Mouse (Mus musculus): ENCODE measurements at regions not wholly inside any gene's neighbourhood (a gene's known extent, or its start where the extent isn't known, plus 50 kb on each side); places are given as distances from the start of the nearest gene placed in this dataset.

DNA sequence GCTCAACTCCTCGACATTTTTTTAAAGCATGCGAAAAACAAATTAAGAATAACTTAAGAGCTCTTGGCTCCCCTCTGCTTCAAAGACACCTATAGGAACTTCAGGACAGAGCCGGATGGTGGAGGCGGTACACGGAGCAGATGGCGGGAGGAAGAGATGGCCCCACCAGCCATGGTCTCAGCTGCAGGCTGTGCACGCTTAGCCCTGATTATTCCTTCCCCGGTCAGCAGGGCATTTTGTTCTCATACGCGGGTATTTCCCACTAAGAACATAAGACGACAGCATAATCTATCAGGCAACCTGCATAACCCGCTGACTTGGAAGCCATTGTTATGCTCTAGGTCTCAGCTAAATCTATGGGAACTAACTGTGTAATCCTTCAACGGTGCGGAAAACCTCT is 544.8 kb upstream of the Mgmt start:
- no peak for DNase-seq (ENCODE audit: low read depth, low spot score)

DNA sequence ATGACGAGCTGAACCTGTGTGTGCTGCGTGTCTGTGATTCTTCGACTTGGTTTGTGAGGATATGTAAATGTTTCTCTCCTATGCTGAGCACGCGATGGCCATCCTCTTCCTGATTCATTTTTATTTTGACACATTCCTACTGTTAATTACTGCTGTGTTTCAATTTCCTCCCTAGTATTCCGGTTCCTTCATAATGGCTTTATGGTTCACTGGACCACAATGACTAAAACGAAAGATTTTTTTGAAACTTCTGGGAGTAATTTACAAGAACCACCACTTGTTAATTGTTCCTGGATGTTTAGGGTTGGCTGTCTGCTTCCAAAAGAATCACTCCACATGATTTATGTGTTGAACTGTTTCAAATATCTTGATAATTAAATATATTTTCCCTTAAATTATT is 537.4 kb upstream of the Mgmt start:
- DNase-seq (ENCODE audit: low read depth, low spot score), result no peak

DNA sequence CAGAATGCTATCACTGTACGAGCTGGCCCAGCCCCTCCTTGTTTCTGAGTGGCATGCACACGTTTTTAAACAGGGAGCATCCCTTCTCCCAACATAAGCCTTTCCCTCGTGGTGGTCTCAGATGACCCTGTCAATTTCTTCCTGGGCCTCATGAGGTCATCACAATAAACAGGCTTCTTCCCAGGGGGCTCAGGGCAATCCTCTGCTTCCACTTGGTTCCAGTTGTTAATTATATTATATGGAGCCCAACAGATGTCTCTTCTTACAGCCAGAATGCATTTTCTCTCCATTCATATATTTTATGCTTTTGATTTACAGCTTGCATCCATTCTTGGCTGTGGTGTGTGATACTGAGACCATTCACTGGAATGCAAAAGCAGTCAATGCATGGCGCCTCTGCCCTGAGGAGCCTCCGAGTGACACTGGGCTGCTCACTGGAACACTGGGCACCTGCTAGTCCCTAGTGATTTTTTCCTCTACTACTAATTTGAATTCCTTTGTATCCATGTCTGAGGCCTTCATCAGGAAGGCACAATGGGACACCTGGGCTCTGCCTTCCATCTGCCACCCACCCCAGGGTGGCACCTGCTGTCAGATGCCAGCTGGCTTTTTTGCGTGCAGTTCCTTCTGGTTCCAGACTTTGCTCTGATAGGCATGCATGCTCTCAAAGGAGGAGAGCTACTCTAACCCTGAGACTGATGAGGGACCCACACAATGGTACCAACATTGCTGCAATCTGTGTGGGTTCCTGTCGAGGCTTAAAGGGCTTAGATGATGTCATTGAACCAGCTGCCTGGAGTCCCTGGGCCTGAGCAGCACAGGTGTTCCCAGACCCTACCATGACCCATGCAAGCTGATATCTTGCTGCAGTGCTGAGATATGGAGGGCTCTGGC is 528.8 kb upstream of the Mgmt start:
- no peak for DNase-seq (ENCODE audit: low read depth, low spot score)

DNA sequence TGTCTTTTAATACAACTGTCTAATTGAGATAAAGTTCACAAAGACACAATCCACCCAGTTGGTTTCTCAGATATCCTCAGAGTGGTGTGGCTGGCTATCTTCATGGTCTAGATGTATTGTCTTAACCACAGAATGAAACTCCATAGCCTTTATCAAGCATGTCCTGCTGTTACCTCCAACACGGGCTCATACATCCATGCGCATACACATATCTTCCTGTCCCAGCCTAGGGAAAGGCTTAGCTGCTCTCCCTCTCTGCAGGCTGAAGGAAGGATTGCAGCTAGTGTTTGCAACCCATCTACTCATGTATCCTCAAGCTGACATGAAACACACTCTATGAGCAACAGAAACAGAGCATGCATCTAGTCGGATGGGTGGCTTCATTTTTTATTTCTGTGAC is 517.2 kb upstream of the Mgmt start:
- no peak for DNase-seq (ENCODE audit: low read depth, low spot score)

DNA sequence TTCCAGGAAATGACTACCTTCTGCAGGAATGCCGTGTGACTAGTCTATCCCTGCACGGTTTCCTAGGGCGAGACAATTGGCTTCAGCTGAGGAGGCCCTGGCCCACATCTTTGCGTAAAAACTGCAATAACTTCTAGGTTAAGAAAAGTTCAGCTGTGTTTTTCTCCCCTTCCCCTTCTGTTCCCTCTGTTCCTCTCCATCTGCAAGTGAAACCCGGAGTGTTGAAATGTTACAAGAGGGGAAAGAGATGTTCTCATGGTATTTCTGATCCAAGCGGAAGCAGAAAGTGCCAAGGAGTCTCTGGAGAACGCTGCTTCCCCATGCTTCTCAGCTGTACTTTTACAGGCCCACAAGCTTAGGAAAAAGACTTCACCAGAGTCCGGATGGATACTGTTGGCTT is 516.7 kb upstream of the Mgmt start:
- no peak for DNase-seq (ENCODE audit: low read depth, low spot score)

DNA sequence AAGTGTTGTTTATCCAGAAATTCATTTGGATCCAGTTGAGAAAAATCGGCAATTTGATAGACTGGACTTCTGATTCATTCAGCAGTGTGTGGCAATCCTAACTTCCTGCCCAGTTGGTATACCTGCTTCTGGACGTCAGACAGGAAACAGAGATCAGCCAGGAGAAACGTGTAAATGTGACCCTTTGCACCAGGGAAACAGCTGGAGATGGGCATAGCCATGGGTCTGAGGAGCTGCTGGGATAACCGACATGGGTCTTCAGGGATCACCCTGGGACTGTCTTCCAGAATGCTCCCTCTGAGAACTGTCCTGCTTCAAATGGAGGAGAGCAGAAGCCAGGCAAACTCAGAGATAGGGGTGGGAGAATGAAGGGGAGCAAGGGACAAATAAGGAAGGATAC is 516.1 kb upstream of the Mgmt start:
- DNase-seq (ENCODE audit: low read depth, low spot score), result no peak

DNA sequence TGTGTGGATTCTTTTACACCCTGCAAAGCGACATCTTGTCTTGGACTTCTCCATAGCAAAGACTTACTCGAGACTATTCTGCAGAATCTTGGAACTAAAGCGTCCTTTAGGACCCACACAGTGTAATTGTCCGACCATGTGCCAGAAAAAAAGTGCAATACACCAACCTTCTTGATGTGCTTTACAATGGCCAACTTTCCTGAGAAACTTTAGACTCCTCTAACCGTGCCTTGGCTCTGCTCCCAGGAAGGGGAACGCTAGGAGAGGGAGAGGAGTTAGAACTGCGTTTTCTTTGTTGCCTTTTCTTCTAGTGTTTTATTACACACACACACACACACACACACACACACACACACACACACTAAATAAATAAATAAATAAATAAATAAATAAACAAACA is 515.1 kb upstream of the Mgmt start:
- no peak for DNase-seq (ENCODE audit: low read depth, low spot score)

DNA sequence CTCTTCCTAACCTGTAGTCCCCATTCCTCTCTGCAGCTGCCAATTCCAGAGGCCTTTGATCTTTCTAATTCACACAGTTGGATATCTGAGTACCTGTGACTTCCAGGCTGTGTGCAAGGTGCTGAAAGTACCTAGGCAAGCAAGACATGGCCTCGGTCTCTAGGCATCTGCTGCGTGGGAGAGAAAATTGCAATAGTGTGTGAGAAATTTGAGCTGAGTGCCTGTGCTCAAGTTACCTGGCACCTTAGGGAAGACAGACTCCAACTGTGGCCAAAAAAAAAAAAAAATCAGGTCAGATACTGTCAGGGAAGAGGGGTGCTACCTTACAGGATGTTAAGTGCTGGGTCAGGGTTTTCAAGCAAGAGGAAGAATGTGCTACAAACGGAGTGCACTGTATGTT is 514.7 kb upstream of the Mgmt start:
- DNase-seq (ENCODE audit: low read depth, low spot score), result peak; percentile 16

DNA sequence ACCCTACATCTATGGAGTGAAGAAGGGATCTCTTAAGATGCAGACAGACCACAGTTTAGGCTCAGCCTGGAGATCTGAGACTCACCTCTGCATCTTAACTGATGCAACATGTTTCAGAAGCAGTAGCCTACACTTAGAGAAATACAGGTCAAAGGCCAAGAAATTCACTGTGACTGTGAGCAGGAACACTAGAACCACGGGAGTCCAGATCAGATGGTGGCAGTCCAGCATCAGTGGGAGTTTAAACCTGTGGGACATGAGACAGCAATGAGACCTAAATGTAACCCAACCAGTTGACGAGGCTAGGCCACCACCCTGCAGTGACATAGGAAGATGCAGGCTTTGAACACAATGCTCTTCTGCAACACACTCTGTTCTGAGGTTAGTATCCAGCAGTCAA is 511.1 kb upstream of the Mgmt start:
- DNase-seq (ENCODE audit: low read depth, low spot score), result no peak

DNA sequence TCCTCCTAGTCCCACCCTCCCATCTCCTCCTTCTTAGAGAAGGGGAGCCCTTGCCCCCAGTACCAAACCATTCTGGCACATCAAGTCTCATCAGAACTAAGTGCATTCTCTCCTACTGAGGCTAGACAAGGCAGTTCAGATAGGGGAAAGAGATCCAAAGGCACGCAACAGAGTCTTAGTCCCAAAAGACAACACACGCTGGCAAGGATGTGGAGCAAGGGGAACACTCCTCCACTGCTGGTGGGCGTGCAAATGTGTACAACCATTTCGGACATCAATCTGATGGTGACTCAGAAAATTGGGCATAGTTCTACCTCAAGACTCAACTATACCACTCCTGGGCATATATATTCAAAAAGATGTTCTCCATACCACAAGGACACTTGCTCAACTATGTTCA is 506.7 kb upstream of the Mgmt start:
- no peak for DNase-seq (ENCODE audit: low read depth, low spot score)

DNA sequence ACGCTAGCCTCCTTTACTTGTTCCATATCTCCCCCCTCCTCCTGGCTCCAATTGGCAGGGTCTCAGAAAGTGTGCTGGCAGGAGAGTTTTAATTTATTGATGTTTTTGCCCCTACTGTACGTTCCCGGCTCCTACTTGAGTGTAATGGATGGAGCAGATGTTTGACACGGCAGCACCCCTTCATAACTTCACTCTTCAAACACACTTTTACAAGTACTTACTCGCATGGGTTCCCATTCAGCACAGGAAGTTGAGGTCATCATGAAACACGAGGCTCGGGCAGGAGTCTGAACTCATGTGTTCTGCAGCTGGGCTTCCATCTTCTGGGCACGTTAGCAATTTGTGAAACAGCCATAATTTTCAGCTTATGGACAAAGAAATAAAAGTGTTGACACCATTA is 504.3 kb upstream of the Mgmt start:
- DNase-seq (ENCODE audit: low read depth, low spot score), result no peak

DNA sequence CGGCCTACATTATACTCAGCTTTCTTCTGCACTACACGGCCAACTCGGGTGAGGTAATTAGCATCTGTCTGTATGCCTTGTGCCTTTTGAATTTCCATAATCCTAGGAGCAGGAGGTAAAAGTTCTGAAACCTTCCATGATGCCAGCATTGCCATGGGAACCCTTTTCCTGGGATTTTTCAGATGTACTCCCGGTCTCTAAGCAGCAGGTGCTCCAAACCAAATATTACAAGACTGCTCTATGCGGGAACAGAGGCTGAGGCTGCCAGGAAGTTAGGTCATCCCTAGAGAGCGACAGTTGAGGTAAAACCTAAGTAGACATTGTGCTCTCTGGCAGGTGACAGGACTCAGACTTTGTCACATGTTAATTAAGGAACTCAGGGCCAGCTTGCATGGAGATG is 501.0 kb upstream of the Mgmt start:
- no peak for DNase-seq (ENCODE audit: low read depth, low spot score)

DNA sequence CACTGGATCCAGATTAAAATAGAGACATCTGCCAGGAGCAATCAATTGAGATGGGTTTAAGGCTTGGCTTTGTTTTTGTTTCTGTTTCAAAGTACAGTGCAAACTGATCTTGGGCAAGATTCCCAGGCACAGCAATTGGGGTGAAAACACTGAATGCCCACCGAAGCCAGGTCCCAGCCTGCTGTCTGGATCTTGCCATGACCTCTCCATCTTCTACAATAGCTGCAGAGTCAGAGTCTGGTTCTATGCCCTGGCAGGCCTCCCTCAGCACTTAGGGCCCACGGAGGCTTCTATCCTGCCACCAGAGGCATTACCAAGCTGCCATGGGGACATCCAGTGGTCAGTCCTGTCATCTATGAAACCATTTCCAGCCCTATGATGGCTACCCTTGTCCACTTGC is 498.6 kb upstream of the Mgmt start:
- no peak for DNase-seq (ENCODE audit: low read depth, low spot score)

DNA sequence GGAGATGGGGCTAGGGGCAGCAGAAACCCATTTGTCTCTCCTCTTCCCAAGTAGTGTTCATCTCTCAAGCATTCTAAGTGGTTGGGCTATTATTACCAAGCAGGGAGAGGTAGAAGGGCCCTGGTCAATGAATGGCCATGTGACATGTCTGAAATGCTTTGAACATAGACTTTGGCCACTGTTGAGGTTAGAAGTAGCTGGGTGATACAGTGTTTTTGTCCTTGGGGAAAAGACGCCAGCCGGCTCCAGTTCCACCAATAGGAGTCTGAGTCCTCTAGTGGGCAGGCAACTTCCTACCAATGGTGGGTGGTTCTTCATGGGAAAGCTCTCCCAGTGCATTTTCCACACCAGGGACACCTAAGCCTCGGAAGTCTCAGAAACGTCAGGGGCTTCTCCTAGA is 497.3 kb upstream of the Mgmt start:
- no peak for DNase-seq (ENCODE audit: low read depth, low spot score)

DNA sequence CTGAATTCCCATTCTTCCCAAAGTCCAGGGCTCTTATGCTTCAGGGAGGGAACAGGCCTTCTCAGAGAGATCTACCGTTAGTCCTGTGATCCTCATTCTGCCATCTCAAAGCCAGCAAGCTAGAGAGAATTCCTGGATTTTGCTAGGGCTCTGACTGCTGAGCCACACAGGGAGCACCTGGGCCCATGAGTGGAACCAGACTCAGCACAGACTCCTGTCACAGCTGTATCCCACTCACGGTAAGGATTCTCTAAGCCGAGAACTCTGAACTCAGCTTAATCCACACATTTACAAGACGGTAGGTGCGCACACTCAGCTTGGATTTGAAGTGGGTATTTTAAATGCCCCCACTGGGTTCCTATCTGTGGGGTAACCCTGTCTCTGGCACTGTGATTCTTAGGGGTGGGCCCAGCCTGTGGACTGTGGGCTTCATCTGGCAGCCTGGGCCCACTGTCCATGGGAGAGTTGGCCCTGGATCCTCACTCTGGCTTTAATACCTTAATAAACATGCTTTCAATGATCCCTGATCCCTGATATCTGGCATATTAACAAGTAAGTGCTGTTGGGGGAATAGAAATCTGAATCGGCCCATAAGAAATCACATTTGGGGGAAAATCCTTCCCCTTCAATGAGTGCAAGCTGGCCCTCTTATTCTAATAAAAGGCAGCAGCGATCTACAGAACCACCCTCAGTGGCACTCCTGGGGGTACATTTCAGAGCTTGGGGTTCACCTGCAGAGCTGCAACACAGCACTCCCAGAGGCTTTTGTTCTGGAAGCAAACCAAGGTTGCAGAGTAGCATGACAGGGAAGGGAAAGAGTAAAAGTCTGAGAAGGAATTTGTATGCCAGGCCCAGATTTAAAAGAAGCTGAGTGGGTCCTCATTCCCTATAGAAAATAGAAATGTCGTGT is 491.5 kb upstream of the Mgmt start:
- no peak for DNase-seq (ENCODE audit: low read depth, low spot score)

DNA sequence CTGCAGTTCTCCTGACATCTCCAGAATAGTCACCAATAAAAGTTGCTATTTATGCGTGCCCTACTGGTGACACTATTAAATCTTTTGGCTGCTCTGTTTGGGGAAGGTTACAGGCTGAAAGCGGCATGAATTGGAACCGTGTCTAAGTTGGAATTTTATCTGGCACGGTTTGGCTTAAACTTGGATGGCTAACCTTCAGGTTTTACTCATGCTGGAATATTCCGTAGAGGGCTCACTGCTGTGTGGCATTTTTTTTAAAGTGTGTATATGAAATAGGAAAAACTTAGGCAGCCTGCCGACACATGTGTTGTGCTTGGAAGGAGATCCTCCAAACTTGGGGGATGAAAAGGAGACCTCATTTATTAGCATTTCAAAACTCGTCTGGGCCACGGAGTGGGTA is 489.0 kb upstream of the Mgmt start:
- DNase-seq (ENCODE audit: low read depth, low spot score), result no peak

DNA sequence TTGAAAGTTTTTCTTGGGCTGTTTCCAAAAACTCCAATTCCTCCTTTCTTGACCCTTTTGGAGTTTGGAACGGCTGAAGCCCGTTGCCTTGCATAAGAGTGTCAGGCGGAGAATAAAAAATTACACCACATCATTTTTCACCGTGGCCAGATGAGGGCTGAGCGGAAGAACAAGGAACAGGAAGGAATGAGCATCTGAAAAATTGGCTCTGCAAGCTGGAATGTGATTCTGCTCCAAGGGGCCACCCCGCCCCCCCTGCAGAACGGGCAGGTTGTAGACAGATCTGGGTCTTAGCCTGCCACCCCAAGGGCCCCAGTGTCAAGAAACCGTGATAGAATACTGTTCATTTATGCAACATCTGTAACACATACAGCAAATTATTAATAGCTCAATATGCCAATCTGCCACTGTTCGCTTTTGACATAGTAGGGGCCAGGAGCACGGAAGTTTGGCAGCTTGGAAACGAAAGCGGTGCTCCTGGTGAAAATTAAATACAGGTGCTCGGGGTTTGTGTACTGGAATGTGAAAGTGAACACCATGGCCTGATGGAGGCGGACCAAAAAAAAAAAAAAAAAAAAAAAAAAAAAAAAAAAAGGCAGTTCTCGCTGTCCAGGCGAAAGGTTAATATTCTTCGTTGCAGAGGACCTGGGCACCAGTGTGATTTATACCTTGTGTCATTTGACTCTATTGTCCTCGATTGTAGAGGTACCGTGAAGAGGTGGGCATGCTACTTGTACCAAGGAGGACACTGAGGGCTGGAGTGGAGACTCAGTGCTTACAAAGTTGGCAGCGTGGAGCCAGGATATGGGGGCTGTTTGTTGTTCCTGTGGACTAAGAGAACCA is 487.9 kb upstream of the Mgmt start:
- DNase-seq (ENCODE audit: low read depth, low spot score), result no peak

DNA sequence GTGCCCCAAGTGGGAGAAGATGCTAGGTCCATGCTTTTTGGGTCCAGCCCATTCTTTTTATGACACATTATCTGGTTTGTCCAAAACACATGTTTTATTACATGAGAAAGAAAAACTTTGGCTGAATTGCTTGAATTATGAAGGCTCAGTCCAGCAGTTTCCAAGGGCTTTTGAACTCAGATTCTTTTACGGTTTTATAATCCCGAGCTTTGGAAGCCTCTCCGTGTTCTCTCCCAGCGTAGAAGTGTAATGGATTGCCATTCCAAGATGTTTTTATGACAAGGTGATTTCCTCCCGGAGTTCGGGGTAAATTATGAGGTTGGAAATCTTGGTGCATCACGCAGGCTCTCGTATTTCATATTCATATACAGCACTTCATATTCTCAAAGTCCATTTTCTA is 479.6 kb upstream of the Mgmt start:
- DNase-seq (ENCODE audit: low read depth, low spot score), result no peak

DNA sequence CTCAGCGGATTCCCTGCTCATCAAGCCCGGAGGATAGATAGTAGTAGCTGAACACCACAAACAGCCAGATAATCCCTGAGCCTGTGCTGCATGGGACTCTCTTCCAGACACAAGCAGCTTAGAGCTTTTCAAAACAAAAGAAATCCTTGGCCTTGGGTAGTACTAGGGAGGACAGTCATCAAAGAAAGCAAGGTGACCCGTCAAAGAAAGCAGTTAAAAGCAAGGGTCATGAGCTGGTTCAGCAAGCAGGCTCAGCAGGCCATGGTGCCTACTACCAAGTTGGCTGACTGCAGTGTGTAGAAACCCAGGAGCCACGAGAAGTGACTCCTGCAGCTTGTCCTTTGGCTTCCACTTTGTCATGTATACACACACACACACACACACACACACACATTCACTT is 477.1 kb upstream of the Mgmt start:
- DNase-seq (ENCODE audit: low read depth, low spot score), result peak; percentile 7

DNA sequence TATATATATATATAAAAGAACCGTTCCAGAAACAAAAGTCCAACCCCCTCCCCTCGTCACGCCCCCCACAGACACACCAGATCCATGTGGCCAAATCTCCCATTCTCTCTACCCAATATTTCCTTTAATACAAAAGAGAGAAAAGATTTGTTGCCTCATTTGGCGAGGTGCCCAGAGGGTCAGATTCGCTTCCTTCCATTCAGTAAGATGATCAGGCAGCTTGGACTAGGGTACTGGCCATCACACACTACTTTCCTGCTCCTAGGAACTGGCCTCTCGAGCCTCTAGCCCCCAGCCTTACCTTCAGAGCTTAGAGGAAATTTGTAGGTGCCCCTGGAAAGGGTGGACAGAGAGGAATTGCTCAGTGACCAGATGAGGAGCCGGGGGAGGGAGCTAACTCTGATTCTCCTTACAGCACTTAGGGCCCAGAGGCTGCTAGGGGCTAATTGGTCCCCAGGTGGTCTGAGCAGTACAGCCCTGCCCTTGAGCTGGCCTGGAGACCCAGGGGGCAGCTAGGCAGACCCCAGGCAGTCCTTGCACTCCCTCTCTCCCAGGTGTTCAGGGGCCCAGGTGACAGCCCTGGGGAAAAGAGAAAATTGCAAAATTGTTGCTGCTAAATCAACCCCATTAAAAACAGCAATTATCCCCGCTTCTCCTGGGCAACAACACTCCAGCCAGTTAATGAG is 470.4 kb upstream of the Mgmt start:
- no peak for DNase-seq (ENCODE audit: low read depth, low spot score)

DNA sequence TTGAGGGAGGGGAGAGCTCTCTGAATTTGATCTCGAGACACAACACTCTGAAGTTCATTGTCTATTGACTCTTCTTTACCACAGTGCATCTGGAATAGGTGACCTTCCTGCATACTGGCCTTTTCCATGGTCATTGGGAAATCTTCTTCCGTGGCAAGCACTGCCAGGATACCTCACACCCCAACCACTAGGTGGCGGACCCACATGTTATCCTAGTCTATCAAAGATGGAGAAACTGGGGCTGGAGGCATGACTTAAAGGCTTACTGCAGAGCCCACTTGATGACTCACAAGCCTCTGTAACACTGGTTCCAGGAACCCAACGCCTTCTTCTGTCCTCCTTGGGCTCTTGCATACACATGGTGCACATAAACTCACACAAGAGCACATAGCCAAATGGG is 467.2 kb upstream of the Mgmt start:
- peak; percentile 64 for DNase-seq (ENCODE audit: low read depth, low spot score)

All from ZHBTc4 (cell line).